Mouse (Mus musculus) common myeloid progenitor, adult 5-6 weeks (primary cell): ENCODE results near the gene Prcp. TPM values are rescaled to one million over a fixed set of nuclear protein-coding genes. Genes with fewer than 3 reads are reported as not detected.

Experiments
- ATAC-seq: replicated peaks from 2 replicates; pipeline ENCODE4 v1.8.0; 2016; ENCODE audit warnings: low read depth, mild to moderate bottlenecking, moderate TSS enrichment, inconsistent platforms; ENCODE audit not compliant: poor library complexity, severe bottlenecking
- total RNA-seq: library from RNA; stranded (forward); fragments of 200-1000, 187-1606 nt; gene quantifications from 2 replicates; pipeline ENCODE4 v1.2.3, GENCODE M21; 2017

The Prcp gene
- total RNA-seq, 1 experiment from 2014 or later: 59.2 TPM

- ATAC-seq: no peak
Measured at GRCm38 (mm10) chr7:92887230-92887629, 13.0 kb downstream of the Prcp start.

DNA sequence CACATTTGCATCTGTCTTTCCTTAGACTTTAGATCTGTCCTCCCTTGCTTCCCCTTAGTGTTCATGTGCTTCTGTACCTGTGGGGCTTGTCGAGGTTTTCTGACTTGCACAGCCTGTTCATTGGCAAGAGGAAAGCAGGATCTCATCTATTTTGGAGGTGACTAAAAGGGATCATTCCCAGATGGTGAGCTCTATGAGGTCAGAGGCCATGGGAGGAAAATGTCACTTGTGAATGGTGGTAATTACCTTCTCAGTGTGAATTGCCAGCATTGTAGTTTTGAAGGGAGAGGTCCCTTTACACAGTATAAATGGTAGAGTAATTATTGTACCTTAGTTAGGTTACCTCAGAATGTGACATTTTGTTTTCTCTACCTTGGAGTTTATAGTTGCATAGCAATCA lies 15.9 kb downstream of the Prcp start:
- ATAC-seq: no peak

DNA sequence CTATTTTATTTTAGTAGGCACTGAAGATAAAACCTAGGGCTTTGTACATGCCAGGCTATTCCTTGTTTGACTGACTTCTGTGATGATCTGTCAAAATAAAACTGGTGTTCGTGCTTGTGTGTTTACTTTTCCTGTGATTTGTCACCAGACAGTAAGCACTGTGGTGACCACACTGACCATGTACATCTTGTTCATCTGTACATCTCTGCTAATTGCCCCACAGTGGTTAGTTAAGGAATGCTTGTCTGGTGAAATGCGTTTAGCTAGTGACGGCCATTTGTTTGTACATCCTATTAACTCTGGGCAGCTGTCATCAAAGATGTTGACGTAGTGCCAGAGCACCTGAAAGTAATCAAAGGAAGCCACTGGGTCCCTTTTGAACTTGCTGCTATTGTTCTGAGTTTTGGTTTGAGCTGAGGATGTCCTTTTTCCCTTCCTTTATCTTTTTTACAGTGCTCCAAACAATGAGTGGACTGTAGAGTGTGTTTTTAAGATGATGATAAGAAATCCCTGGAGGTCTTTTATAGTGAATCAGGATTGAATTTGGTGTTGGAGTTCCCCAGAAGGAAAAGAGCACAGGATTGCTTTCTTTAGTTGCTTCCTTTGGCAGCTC lies 16.5 kb downstream of the Prcp start:
- ATAC-seq: no peak

- ATAC-seq: peak; percentile 53; the same call in 1 of the 2 replicates
Measured at GRCm38 (mm10) chr7:92893478-92893877, 19.2 kb downstream of the Prcp start.

DNA sequence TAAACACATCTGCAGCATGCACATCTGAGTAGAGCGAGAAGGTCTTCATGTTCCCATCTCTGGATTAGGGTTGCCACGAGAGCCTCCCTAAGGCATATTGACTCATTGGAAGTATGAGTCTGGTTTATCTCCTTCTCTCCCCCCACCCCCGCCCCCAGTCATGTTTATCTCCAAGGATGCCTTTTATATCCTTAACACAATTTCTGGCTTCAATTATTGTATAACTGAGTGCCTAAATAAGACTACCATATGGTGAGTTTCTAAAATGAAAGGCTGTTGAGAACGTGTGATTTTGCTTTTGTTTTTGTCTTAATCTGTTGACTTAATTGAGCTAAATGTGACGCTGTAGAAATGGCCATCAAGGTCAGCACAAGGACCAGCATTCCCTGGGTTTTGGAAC lies 21.8 kb downstream of the Prcp start:
- ATAC-seq: no peak

DNA sequence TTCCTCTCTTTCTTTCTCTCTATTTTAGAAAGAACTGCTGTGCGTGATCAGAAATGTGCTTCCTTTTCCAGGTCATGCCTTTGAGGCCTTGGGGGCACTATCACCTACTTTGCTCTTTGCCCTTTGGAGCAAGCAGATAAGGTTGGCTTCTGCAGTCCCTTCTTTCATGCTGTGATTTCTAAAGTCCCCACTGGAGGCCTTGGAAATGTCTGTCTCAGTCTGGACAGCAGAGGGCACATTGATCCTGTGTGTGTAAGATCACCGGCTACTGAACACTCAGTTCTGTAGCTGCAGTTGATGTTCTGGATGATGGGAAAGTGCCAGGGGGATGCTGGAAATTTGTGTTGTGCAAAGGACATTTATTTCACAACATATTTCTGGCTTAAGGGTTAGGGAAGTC lies 22.8 kb downstream of the Prcp start:
- ATAC-seq: peak; percentile 66; the same call in 1 of the 2 replicates

GRCm38 (mm10) chr7:92903360-92904038 lies 29.2 kb downstream of the Prcp start:
- ATAC-seq: peak; percentile 100

DNA sequence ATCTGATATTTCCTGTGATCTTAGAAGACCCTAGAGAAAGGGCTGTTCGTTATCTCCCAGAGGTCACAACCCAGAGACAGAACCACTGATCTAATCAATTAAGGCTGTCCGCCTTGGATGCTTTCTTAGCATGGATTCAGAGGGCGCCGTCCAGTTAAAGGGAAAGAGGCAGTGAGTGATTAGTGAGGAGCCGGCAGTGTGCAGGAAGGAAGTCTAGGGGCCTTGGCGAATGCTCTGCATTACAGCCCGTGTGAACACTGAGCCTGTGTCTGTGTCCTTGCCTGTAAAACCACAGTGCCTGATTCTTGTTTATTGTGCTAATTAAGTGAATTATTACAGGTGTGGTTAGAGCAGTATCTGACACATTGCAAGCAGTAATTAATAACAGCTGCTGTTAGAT lies 30.0 kb downstream of the Prcp start:
- peak; percentile 62 for ATAC-seq

- no peak for ATAC-seq
Measured at GRCm38 (mm10) chr7:92920172-92920856, 46.0 kb downstream of the Prcp start.

- no peak for ATAC-seq
Measured at GRCm38 (mm10) chr7:92920857-92921172, 46.5 kb downstream of the Prcp start.

GRCm38 (mm10) chr7:92932792-92933191 lies 58.5 kb downstream of the Prcp start:
- peak; percentile 57; the same call in 1 of the 2 replicates for ATAC-seq

DNA sequence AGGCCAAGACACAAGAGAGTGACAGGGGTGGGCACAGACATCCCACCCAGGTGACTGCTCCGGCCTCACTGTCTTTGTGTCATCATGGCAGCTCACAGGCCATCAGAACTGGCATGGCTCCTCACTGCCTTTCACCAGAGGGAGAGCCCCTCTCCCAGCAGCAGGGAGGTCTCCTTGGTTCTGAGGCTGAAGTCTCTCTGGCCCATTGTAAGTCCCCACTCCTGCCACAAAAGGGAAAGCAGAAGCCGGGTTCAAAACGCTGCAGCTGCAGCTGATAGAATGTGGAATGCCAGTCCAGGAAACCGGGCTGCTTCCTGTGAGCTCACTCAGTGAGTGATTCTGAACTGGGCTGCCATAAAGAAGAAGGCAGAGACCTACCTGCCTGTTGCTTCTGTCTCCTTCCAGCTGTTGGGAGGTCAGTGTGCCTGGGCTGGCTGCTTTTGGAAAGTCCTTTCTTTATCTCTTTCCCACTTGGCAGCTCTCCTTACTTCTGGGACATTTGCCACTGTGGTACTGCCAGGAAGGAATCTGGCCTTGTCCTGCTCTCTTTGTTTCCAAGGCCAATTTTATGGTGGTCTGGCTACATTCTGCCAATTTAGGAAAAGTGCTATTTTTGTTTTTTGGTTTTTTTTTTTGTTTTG lies 59.2 kb downstream of the Prcp start:
- peak; percentile 48; the same call in 1 of the 2 replicates for ATAC-seq

DNA sequence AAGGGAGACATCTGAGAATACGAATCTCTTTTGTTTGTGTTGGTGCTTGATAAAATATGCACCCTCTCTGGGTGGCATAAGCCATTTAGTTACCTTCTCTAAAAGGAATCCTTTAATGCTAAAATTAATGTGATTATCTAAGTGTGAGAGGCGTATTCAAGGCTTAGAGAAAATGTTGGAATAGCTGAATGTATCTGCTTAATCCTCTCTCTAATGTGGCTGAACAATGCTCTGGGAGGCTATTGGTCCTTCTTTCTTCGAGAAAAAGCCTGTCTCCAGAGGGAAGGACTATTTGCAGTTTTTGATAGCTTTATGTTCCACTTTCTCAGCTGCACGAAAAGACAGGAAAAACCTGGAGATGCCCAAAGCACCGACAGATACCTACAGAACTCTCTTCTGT lies 62.5 kb downstream of the Prcp start:
- no peak for ATAC-seq

GRCm38 (mm10) chr7:92937955-92938354 lies 63.7 kb downstream of the Prcp start:
- peak; percentile 52; the same call in 1 of the 2 replicates for ATAC-seq

DNA sequence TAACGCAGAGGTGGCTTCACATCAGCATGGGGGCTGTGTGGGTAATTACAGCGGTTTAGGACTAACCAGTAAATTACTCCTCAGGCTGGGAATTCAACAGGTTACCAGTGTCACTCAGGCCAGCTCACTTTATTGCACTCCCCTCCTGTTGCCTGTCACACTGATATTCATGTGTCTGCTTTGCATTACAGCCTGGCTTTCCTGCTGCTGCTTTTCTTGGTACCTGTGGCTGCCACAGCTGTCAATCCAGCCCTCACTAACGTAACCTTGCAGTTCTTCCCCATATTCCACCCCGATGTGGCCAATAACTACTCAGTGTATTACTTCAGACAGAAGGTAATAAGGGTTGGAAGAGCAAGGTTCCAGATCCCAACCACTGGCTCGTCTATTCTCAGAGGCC lies 65.5 kb downstream of the Prcp start:
- no peak for ATAC-seq

GRCm38 (mm10) chr7:92950775-92951174 lies 76.5 kb downstream of the Prcp start:
- no peak for ATAC-seq

DNA sequence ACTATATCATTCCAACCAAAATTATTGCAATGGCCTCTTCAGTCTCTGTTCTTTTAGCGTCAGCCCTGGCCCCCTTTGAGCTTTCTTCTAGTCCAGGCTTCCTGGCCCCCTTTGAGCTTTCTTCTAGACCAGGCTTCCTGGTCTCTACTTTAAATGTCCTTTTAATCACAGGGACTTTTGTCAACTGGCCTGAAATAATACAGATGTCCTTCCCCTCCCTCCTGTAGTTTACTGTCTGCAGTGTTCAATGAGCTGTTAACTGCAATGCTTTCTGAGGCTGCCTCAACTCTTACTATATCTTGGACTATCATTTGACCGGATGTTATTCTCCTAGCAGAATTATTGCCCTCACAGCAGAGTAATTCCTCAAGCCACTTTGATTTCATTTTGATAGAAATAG lies 77.9 kb downstream of the Prcp start:
- no peak for ATAC-seq

- no peak for ATAC-seq
Measured at GRCm38 (mm10) chr7:92959758-92960157, 85.5 kb downstream of the Prcp start.

- peak; percentile 93 for ATAC-seq
Measured at GRCm38 (mm10) chr7:92961876-92962275, 87.6 kb downstream of the Prcp start.

GRCm38 (mm10) chr7:92964754-92965501 lies 90.7 kb downstream of the Prcp start:
- ATAC-seq: peak; percentile 83
